Mouse (Mus musculus) kidney, postnatal 0 days (tissue): Measurements from ENCODE around the gene Mrps30. TPM values are rescaled to one million over a fixed set of nuclear protein-coding genes. Genes with fewer than 3 reads are reported as not detected.

ENCODE experiments used
- ATAC-seq: fragments of 200-750 bp; cut with Nextera tagmentation; replicated peaks from 2 replicates; pipeline ENCODE4 v1.8.0; 2017; ENCODE audit warnings: low read depth, moderate number of reproducible peaks, moderate TSS enrichment, moderate library complexity; ENCODE audit not compliant: low FRiP score
- DNase-seq: peaks from one replicate; pipeline ENCODE4 v3.0.0-alpha.2; 2016; ENCODE audit warnings: low spot score
- H3K27ac ChIP-seq: fragments of 300-500 bp; sonication (generic); 2 replicates; pipeline ENCODE4 v1.5.1; 2014; ENCODE audit warnings: mild to moderate bottlenecking
- H3K27me3 ChIP-seq: fragments of 300-500 bp; sonication (generic); 2 replicates; pipeline ENCODE4 v1.6.1; 2014; ENCODE audit warnings: low read length, mixed read lengths; ENCODE audit not compliant: insufficient read depth
- H3K36me3 ChIP-seq: fragments of 300-500 bp; sonication (generic); 2 replicates; pipeline ENCODE4 v1.6.1; 2014; ENCODE audit warnings: low read length, mixed read lengths; ENCODE audit not compliant: insufficient read depth
- H3K4me1 ChIP-seq: fragments of 300-500 bp; sonication (generic); replicated peaks from 2 replicates; pipeline ENCODE4 v1.6.1; 2014; ENCODE audit warnings: antibody characterized with exemption, low read length, mixed read lengths; ENCODE audit not compliant: insufficient read depth
- H3K4me2 ChIP-seq: fragments of 300-500 bp; sonication (generic); 2 replicates; pipeline ENCODE4 v1.6.1; 2014; ENCODE audit warnings: mild to moderate bottlenecking, low read length, moderate library complexity, mixed read lengths
- H3K4me3 ChIP-seq: fragments of 300-500 bp; sonication (generic); replicated peaks from 2 replicates; pipeline ENCODE4 v1.5.1; 2014; ENCODE audit warnings: low read depth, low read length
- H3K9ac ChIP-seq: fragments of 300-500 bp; sonication (generic); 2 replicates; pipeline ENCODE4 v1.6.1; 2014; ENCODE audit warnings: low read depth, low read length
- H3K9me3 ChIP-seq: fragments of 300-500 bp; sonication (generic); replicated peaks from 2 replicates; pipeline ENCODE4 v1.6.1; 2016; ENCODE audit warnings: low read length, inconsistent platforms, mixed read lengths
- CTCF ChIP-seq: IDR thresholded peaks from 2 replicates; pipeline ENCODE4 v1.5.1; 2016; ENCODE audit warnings: antibody characterized with exemption, low read depth, mild to moderate bottlenecking, moderate library complexity
- WGBS: fragments of 180-500 bp; shearing (Covaris S2); extraction: QIAGEN DNeasy Blood & Tissue Kit; methylation state at CpG from one replicate; pipeline ENCODE4 v1.1.7; 2014; 5-methylcytosine and 5-hydroxymethylcytosine counted together
- polyA plus RNA-seq: library from polyadenylated mRNA; unstranded; fragments of >200 nt; fragmentation: Nextera tagmentation; extraction: Ambion mirVana; gene quantifications from 2 replicates; pipeline ENCODE4 v1.2.1, GENCODE M21; 2015

Gene Mrps30
- 35.7 and 36.8 TPM in 2 replicates for polyA plus RNA-seq

DNA sequence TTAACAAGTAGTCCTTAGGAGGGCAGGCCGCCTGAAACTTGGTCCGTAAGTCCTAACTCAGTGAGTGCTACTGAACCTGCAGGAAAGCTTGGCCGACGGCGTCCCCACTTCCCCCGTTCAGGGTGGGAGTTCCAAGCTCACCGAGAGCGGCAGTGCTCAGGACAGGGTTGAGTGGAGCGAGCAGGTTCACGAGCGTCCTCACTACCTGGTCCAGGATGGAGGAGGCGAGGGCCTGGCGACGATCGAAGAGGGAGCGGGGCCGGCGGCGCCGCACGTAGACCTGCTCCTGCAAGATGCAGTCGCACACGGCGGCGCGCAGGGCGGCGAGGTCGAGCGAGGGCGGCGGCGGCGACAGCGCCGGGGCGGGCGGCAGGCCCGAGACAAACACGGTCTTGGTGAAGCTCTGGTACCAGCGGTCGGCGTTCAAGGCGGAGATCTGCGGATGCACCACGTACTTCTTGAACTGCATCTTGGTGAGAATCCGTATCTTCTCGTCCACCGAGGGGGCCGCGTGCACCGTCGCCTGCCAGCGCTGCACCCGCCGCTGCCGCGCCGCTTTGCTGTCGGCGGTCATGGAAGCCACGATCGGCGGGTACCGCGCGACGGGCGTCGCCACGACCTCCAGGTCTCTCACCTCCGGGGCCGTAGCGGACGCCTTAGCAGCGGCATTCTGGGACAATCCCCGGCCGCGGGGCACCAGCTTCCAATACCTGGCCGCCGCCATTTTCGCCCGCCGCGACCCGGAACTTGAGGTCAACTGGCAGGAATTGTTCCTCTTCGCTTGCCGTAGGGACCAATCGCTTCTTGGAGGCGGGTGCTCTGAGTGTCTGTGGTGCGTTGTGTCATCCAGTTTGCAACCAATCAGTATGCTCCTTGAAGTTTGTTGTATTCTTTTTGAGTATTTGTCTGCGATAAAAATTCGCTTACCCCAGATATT, at the start of gene Mrps30, which contains the start of gene B430218F22Rik:
TSS of gene Mrps30 (minus strand) at position 742 of the 937 bp plus-strand sequence.
TSS of gene B430218F22Rik (plus strand) at position 120 of the 937 bp plus-strand sequence.
- H3K9me3 ChIP-seq, result no peaks in the 10 kb centered on the region
- peaks cover 23% of the 10 kb centered on the region for H3K36me3 ChIP-seq
- no peaks in the 10 kb centered on the region for H3K27me3 ChIP-seq
- H3K4me1 ChIP-seq, result peaks cover 7% of the 10 kb centered on the region; the same call in 1 of the 2 replicates
- H3K4me3 ChIP-seq, result peak within 1 kb of the TSS; percentile 93
- ATAC-seq (peak; percentile 98), DNase-seq (peak; percentile 94)
- WGBS, result under 1% methylated on average over 93 of the region's 93 CpGs
- no peak for TF ChIP-seq CTCF
- peak within 1 kb of the TSS; percentile 91 for H3K9ac ChIP-seq
- peak within 1 kb of the TSS; percentile 72; the same call in 1 of the 2 replicates for H3K27ac ChIP-seq
- H3K4me2 ChIP-seq, result peak within 1 kb of the TSS; percentile 84

DNA sequence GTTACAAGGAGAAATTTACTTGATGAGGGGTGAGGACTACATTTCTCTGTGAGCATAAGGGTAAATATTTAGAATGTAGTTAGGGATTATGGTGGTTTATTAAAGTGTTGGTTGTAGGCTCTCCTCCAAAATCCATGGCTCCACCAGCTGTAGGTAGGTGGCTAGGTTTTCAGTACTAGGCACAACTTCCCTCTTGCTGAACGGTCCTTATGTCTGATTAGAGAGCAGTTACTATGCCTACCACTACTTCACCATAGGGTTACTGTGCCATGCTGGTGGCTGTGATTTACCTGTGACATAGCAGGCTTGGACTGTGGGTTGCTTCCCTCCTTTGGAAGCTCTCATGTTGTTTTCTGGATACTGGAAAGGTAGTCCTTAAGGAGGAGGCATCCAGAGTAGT, 33.8 kb upstream of the Mrps30 start:
- Histone ChIP-seq H3K4me3 (no peak overlapping the region), H3K9ac (no peak overlapping the region), H3K27me3 (no peaks in the 10 kb centered on the region), H3K4me1 (no peaks in the 10 kb centered on the region), H3K27ac (no peak overlapping the region), H3K9me3 (no peaks in the 10 kb centered on the region), H3K36me3 (no peaks in the 10 kb centered on the region), H3K4me2 (no peak overlapping the region)
- ATAC-seq, result no peak
- WGBS, result 75% methylated on average over 1 of the region's 1 CpGs
- DNase-seq, result no peak
- no peak for TF ChIP-seq CTCF

DNA sequence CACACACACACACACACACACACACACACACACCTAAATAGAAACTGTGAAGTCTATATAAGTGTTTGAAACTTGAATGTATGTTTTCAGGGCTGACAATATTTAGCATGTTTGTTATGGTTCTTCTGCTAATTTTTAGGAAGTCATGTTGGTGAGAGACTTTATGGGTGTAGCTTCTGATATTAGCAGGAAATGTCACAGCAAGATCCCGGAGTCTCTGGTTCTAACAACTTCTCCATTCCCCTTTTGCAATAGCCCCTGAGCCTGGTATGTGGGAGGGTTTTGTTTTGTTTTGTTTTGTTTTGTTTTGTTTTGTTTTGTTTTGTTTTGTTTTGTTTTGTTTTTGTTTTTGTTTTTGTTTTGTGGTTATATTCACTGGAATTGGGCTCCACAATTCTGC, 33.4 kb upstream of the Mrps30 start:
- H3K9me3 ChIP-seq, result no peaks in the 10 kb centered on the region
- no peaks in the 10 kb centered on the region for H3K27me3 ChIP-seq
- DNase-seq (no peak), ATAC-seq (no peak)
- no peak overlapping the region for H3K4me3 ChIP-seq
- no peak overlapping the region for H3K9ac ChIP-seq
- no peak overlapping the region for H3K4me2 ChIP-seq
- no peak for TF ChIP-seq CTCF
- 72% methylated on average over 1 of the region's 1 CpGs for WGBS
- no peak overlapping the region for H3K27ac ChIP-seq
- no peaks in the 10 kb centered on the region for H3K4me1 ChIP-seq
- no peaks in the 10 kb centered on the region for H3K36me3 ChIP-seq

DNA sequence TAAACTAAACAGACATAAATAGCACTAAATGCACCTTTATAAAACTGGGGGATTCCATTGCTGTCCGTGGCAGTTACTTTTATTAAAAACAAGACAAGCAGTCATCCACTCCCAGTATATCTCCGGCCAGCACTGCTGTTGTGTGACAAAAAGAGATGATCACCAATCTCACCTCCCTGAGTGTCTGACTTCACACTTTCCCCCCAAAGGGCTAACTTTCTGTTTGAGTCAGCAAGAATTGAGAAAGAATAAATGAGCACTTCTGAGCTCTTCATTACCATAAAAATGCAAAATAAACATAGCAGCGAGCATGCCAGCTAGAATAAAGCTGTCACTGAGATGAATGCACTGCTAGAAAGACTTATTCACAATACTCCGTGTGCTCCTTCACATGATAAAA, 31.1 kb upstream of the Mrps30 start:
- Histone ChIP-seq H3K27me3 (no peaks in the 10 kb centered on the region), H3K36me3 (no peaks in the 10 kb centered on the region), H3K9me3 (no peaks in the 10 kb centered on the region), H3K9ac (no peak overlapping the region), H3K4me2 (no peak overlapping the region), H3K4me1 (no peaks in the 10 kb centered on the region), H3K4me3 (no peak overlapping the region), H3K27ac (no peak overlapping the region)
- WGBS, result 35% methylated on average over 4 of the region's 4 CpGs
- no peak for ATAC-seq
- TF ChIP-seq CTCF, result no peak
- DNase-seq, result no peak

DNA sequence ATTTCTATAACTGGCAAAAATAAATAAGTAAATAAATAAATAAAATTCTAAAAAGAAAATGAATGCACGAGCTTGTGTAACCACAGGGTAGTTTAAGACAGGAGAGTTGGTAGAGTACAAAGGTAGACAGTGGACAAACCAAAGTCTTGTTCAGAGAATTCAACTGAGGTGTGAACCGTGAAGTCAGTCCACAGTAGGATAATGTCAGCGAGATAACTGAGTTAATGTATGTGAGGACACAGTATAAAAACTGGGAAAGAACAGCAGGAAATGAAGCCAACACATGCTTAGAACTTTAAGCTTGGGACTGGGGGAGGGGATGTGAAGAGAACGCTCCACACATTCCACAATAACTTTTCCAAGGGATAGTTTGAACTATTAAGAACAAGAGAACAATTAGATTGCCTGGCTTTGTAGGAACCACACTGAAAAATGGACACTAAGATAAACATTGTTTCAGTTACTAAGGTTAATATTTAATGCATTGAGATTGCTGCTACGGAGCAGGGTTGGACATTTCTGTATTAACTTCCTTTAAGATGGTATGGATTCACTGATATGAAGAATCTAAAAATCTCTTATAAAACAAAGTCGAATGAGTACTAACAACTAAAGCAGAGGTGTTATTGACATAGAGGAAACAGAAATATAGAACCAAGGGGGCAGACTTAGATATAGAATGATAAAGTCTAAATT, 24.4 kb upstream of the Mrps30 start:
- ATAC-seq, result no peak
- Histone ChIP-seq H3K4me1 (no peaks in the 10 kb centered on the region; the same call in 1 of the 2 replicates), H3K4me3 (no peak overlapping the region), H3K27me3 (no peaks in the 10 kb centered on the region), H3K36me3 (no peaks in the 10 kb centered on the region), H3K4me2 (no peak overlapping the region), H3K9ac (no peak overlapping the region), H3K27ac (no peak overlapping the region), H3K9me3 (no peaks in the 10 kb centered on the region)
- no peak for TF ChIP-seq CTCF
- DNase-seq, result no peak
- 70% methylated on average over 6 of the region's 6 CpGs for WGBS

DNA sequence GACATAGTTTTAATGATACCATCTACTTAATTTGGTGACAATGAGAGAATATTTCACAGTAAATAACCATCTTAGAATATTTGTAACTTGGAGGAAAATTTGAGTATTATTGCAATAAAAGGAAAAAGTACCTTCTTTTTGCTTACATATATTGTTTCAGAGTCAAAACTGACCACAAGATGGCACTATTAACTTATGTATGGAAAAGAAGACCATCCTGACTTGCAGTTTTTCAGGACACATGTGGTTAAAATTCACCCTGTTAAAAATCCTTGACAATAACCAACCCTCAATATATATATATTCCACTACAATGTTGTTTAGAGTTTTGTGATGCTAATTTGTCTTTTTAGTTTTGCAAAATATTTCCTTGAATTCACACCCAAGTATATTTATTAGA, 16.5 kb upstream of the Mrps30 start:
- no peaks in the 10 kb centered on the region for H3K9me3 ChIP-seq
- H3K27me3 ChIP-seq, result no peaks in the 10 kb centered on the region
- H3K36me3 ChIP-seq, result no peaks in the 10 kb centered on the region
- no peak for ATAC-seq
- DNase-seq, result peak; percentile 82
- no peaks in the 10 kb centered on the region for H3K4me1 ChIP-seq
- no peak overlapping the region for H3K27ac ChIP-seq
- peak; percentile 82 for TF ChIP-seq CTCF
- no peak overlapping the region for H3K4me3 ChIP-seq
- H3K9ac ChIP-seq, result no peak overlapping the region
- no peak overlapping the region for H3K4me2 ChIP-seq
